Mouse (Mus musculus) hindbrain, embryonic 12.5 days (tissue): ENCODE measurements at regions not wholly inside any gene's neighbourhood (a gene's known extent, or its start where the extent isn't known, plus 50 kb on each side); places are given as distances from the start of the nearest gene placed in this dataset.

Experiments
- ATAC-seq: fragments of 200-750 bp; cut with Nextera tagmentation; 2 replicates; pipeline ENCODE4 v1.8.0; 2017; ENCODE audit warnings: moderate TSS enrichment; ENCODE audit not compliant: low FRiP score
- H3K27ac ChIP-seq: fragments of 300-500 bp; sonication (generic); 2 replicates; pipeline ENCODE4 v1.5.1; 2016; ENCODE audit warnings: mild to moderate bottlenecking
- H3K27me3 ChIP-seq: fragments of 300-500 bp; sonication (generic); 2 replicates; pipeline ENCODE4 v1.6.1; 2016; ENCODE audit warnings: mild to moderate bottlenecking
- H3K36me3 ChIP-seq: fragments of 300-500 bp; sonication (generic); 2 replicates; pipeline ENCODE4 v1.6.1; 2016; ENCODE audit warnings: mild to moderate bottlenecking
- H3K4me1 ChIP-seq: fragments of 300-500 bp; sonication (generic); 2 replicates; pipeline ENCODE4 v1.6.1; 2016
- H3K4me2 ChIP-seq: fragments of 300-500 bp; sonication (generic); replicated peaks from 2 replicates; pipeline ENCODE4 v1.6.1; 2016; ENCODE audit warnings: mild to moderate bottlenecking
- H3K4me3 ChIP-seq: fragments of 300-500 bp; sonication (generic); 2 replicates; pipeline ENCODE4 v1.5.1; 2016; ENCODE audit warnings: mild to moderate bottlenecking
- H3K9ac ChIP-seq: fragments of 300-500 bp; sonication (generic); 2 replicates; pipeline ENCODE4 v1.6.1; 2016; ENCODE audit warnings: mild to moderate bottlenecking, moderate library complexity
- H3K9me3 ChIP-seq: fragments of 300-500 bp; sonication (generic); replicated peaks from 2 replicates; pipeline ENCODE4 v1.6.1; 2016; ENCODE audit warnings: mild to moderate bottlenecking
- WGBS: fragments of 180-500 bp; shearing (Covaris S2); methylation state at CpG from one replicate; pipeline ENCODE4 v1.1.7; 2016; 5-methylcytosine and 5-hydroxymethylcytosine counted together

DNA sequence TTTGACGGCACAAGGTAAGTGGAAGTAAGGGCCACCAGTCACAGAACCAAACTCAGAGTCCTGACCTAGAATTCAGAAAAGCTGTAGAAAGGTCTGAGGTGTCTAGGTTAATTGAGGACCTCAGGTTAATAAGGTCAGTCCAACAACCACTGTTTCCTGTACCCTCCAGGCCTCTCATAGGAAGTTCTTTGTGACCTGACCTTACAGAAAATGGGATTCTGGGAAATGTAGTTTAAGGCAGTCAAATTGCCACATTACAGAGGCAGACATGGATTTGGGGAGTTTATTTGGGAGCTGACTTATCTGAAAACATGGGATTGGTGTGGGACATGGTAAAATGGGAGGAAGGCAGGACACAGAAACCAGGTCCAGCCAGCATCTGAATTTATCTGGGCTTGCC, 90.9 kb upstream of the 4930535I16Rik start:
- Histone ChIP-seq H3K9me3 (no peaks in the 10 kb centered on the region), H3K9ac (no peak overlapping the region), H3K4me3 (no peak overlapping the region), H3K4me1 (no peaks in the 10 kb centered on the region), H3K36me3 (no peaks in the 10 kb centered on the region), H3K27ac (no peak overlapping the region), H3K27me3 (no peaks in the 10 kb centered on the region), H3K4me2 (no peak overlapping the region)
- WGBS = 92% methylated on average over 1 of the region's 1 CpGs
- no peak for ATAC-seq

DNA sequence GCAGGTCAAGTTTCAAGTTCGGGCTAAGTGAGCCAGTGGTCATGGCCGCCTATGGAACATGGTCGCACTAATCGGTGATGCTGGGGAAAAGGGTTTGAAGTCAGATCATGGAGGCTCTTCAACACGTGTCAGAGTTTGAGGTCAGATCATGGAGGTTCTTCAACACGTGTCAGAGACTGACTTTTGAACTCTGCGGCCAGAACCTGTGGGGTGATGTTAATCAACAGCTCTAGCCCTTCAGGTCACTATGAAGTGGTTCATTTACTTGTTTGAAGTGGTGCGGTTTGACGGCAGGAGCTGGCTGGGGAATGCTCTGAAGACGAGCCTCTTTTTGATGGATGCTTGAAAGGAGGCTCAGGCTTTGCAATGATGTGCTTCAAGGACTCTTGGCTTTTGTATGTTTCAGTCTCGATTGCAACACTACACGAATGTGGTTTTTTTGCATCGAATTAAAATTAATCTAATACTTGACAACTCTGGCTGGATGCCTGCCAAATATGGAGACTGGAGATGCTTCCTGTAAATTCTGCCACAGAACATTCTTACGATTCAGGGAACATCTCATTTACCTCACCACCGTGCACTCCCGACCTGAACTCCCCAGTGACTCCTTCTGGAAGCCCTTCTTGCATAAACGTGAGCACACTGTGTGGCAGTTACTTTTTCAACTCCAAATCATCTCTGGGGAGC, 87.9 kb upstream of the 4930535I16Rik start:
- no peaks in the 10 kb centered on the region for H3K27me3 ChIP-seq
- no peak overlapping the region for H3K4me2 ChIP-seq
- no peaks in the 10 kb centered on the region for H3K9me3 ChIP-seq
- H3K27ac ChIP-seq = no peak overlapping the region
- no peaks in the 10 kb centered on the region for H3K4me1 ChIP-seq
- no peak overlapping the region for H3K4me3 ChIP-seq
- no peaks in the 10 kb centered on the region for H3K36me3 ChIP-seq
- 74% methylated on average over 17 of the region's 17 CpGs for WGBS
- H3K9ac ChIP-seq = no peak overlapping the region
- no peak for ATAC-seq

DNA sequence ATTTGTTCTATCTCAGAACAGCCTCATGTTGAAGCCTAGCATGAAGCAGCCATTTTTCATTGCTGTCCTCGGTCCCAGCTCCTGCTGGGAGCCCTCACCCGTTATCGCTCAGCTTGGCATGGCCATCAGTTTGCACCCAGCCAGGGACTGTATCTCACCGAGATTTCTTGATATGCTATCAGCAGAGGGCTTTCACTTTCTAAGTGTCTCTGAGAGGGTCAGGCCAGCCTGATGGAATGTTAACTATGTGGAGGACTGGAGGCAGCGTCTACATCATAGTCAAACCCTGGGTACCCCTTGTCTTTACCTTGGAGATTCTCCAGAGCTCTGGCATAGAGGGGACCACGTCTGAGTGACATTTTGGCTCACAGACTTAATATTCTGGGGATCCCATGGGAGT, 84.9 kb upstream of the 4930535I16Rik start:
- Histone ChIP-seq H3K4me3 (no peak overlapping the region), H3K4me2 (no peak overlapping the region), H3K9ac (no peak overlapping the region), H3K27ac (no peak overlapping the region), H3K9me3 (no peaks in the 10 kb centered on the region), H3K27me3 (no peaks in the 10 kb centered on the region), H3K4me1 (0 out of 2 replicates have a peak, but pooled peaks cover 3% of the 10 kb centered on the region), H3K36me3 (no peaks in the 10 kb centered on the region)
- no peak for ATAC-seq
- 74% methylated on average over 6 of the region's 6 CpGs for WGBS

- ATAC-seq = no peak
- no peaks in the 10 kb centered on the region for H3K9me3 ChIP-seq
- no peak overlapping the region for H3K4me3 ChIP-seq
- 0 out of 2 replicates have a peak, but pooled peaks cover 3% of the 10 kb centered on the region for H3K4me1 ChIP-seq
- H3K27me3 ChIP-seq = no peaks in the 10 kb centered on the region; the same call in 1 of the 2 replicates
- H3K36me3 ChIP-seq = no peaks in the 10 kb centered on the region
- H3K9ac ChIP-seq = no peak overlapping the region
- 79% methylated on average over 7 of the region's 7 CpGs for WGBS
- no peak overlapping the region for H3K27ac ChIP-seq
- H3K4me2 ChIP-seq = no peak overlapping the region
Measured at GRCm38 (mm10) chr4:124002105-124002504, 84.3 kb upstream of the 4930535I16Rik start.

DNA sequence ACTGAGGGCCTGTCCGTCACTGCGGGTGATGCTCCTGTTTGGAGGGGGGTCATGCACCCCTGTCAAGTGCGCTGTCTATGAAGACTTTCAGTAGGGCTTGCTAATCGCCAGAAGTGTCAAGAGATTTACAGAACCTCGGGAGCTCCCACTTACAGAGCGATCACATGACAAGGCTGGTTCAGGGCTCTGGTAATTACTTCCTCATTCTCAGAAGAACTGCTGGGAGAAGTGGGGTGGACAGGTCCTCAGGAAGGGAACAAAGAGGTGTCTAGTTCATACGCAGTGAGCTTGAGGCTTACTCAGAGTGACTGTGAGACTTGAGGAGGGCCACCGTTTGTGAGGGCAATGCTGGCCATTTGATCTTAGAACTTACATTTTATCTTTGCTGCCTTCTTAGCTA, 78.0 kb upstream of the 4930535I16Rik start:
- H3K9me3 ChIP-seq = no peaks in the 10 kb centered on the region
- ATAC-seq = no peak
- H3K9ac ChIP-seq = no peak overlapping the region
- no peak overlapping the region for H3K27ac ChIP-seq
- no peaks in the 10 kb centered on the region; the same call in 1 of the 2 replicates for H3K27me3 ChIP-seq
- no peak overlapping the region for H3K4me3 ChIP-seq
- H3K36me3 ChIP-seq = no peaks in the 10 kb centered on the region
- 78% methylated on average over 8 of the region's 8 CpGs for WGBS
- H3K4me1 ChIP-seq = peaks cover 16% of the 10 kb centered on the region
- no peak overlapping the region for H3K4me2 ChIP-seq

GRCm38 (mm10) chr4:123991223-123991622, 73.4 kb upstream of the 4930535I16Rik start:
- Histone ChIP-seq H3K4me2 (peak overlapping the region; percentile 59), H3K4me3 (peak overlapping the region; percentile 22; the same call in 1 of the 2 replicates), H3K9me3 (no peaks in the 10 kb centered on the region), H3K9ac (no peak overlapping the region), H3K36me3 (no peaks in the 10 kb centered on the region), H3K27ac (peak overlapping the region; percentile 66), H3K4me1 (peaks cover 27% of the 10 kb centered on the region), H3K27me3 (peaks cover 5% of the 10 kb centered on the region; the same call in 1 of the 2 replicates)
- WGBS = 6% methylated on average over 10 of the region's 10 CpGs
- peak; percentile 12; the same call in 1 of the 2 replicates for ATAC-seq

- Histone ChIP-seq H3K4me3 (peak overlapping the region; percentile 22), H3K9me3 (no peaks in the 10 kb centered on the region), H3K36me3 (no peaks in the 10 kb centered on the region), H3K4me2 (peak overlapping the region; percentile 59), H3K9ac (peak overlapping the region; percentile 39; the same call in 1 of the 2 replicates), H3K4me1 (peaks cover 27% of the 10 kb centered on the region), H3K27me3 (peaks cover 5% of the 10 kb centered on the region; the same call in 1 of the 2 replicates), H3K27ac (peak overlapping the region; percentile 66)
- WGBS = 2% methylated on average over 37 of the region's 37 CpGs
- ATAC-seq = peak; percentile 90
Measured at GRCm38 (mm10) chr4:123990293-123991185, 72.7 kb upstream of the 4930535I16Rik start.
